Mouse (Mus musculus): ENCODE measurements at regions not wholly inside any gene's neighbourhood (a gene's known extent, or its start where the extent isn't known, plus 50 kb on each side); places are given as distances from the start of the nearest gene placed in this dataset.

GRCm38 (mm10) chr6:51163266-51163665 lies 269.2 kb upstream of the Nfe2l3 start:
- DNase-seq (ENCODE audit: low spot score in 2 of 2) = peak; percentile 79 to 80

GRCm38 (mm10) chr6:51163882-51164281 lies 268.6 kb upstream of the Nfe2l3 start:
- no peak for DNase-seq (ENCODE audit: low spot score in 2 of 2)

- DNase-seq (ENCODE audit: low spot score in 2 of 2) = no peak
Measured at GRCm38 (mm10) chr6:51167028-51167427, 265.4 kb upstream of the Nfe2l3 start.

- DNase-seq (ENCODE audit: low spot score in 2 of 2) = peak; percentile 69 to 85
Measured at GRCm38 (mm10) chr6:51168048-51168447, 264.4 kb upstream of the Nfe2l3 start.

GRCm38 (mm10) chr6:51168775-51169695 lies 263.4 kb upstream of the Nfe2l3 start:
- peak in 1 of 2 experiments; percentile 32 for DNase-seq (ENCODE audit: low spot score in 2 of 2)

GRCm38 (mm10) chr6:51169971-51170411 lies 262.5 kb upstream of the Nfe2l3 start:
- DNase-seq (ENCODE audit: low spot score in 2 of 2) = peak in 1 of 2 experiments; percentile 20

- DNase-seq (ENCODE audit: low spot score in 2 of 2) = peak; percentile 30 to 78
Measured at GRCm38 (mm10) chr6:51170414-51170813, 262.1 kb upstream of the Nfe2l3 start.

- DNase-seq (ENCODE audit: low spot score in 2 of 2) = peak; percentile 84 to 86
Measured at GRCm38 (mm10) chr6:51170871-51171270, 261.6 kb upstream of the Nfe2l3 start.

GRCm38 (mm10) chr6:51171761-51172160 lies 260.7 kb upstream of the Nfe2l3 start:
- DNase-seq (ENCODE audit: low spot score in 2 of 2) = peak; percentile 35 to 71

- no peak for DNase-seq (ENCODE audit: low spot score in 2 of 2)
Measured at GRCm38 (mm10) chr6:51172331-51172791, 260.1 kb upstream of the Nfe2l3 start.

GRCm38 (mm10) chr6:51172856-51173619 lies 259.4 kb upstream of the Nfe2l3 start:
- peak; percentile 94 to 95 for DNase-seq (ENCODE audit: low spot score in 2 of 2)

- DNase-seq (ENCODE audit: low spot score in 2 of 2) = peak in 1 of 2 experiments; percentile 10
Measured at GRCm38 (mm10) chr6:51173620-51174442, 258.6 kb upstream of the Nfe2l3 start.

- no peak for DNase-seq (ENCODE audit: low spot score in 2 of 2)
Measured at GRCm38 (mm10) chr6:51174443-51175021, 257.9 kb upstream of the Nfe2l3 start.

GRCm38 (mm10) chr6:51175616-51176590 lies 256.6 kb upstream of the Nfe2l3 start:
- DNase-seq (ENCODE audit: low spot score in 2 of 2) = no peak

GRCm38 (mm10) chr6:51176791-51177433 lies 255.6 kb upstream of the Nfe2l3 start:
- DNase-seq (ENCODE audit: low spot score in 2 of 2) = no peak

GRCm38 (mm10) chr6:51177701-51178060 lies 254.8 kb upstream of the Nfe2l3 start:
- no peak for DNase-seq (ENCODE audit: low spot score in 2 of 2)

GRCm38 (mm10) chr6:51178061-51178791 lies 254.2 kb upstream of the Nfe2l3 start:
- DNase-seq (ENCODE audit: low spot score in 2 of 2) = peak; percentile 80 to 88

- DNase-seq (ENCODE audit: low spot score in 2 of 2) = no peak
Measured at GRCm38 (mm10) chr6:51178799-51179398, 253.6 kb upstream of the Nfe2l3 start.
